Mouse (Mus musculus): Measurements from ENCODE around the gene Bag2. TPM values are rescaled to one million over a fixed set of nuclear protein-coding genes. Genes with fewer than 3 reads are reported as not detected.

Bag2 gene
- polyA plus RNA-seq, 1 experiment from 2014 or later = 16.3 TPM

GRCm38 (mm10) chr1:33765468-33766080, 8.0 kb upstream of the Bag2 start:
- 87% methylated on average over 11 of the region's 11 CpGs for WGBS
- no peak for ATAC-seq

DNA sequence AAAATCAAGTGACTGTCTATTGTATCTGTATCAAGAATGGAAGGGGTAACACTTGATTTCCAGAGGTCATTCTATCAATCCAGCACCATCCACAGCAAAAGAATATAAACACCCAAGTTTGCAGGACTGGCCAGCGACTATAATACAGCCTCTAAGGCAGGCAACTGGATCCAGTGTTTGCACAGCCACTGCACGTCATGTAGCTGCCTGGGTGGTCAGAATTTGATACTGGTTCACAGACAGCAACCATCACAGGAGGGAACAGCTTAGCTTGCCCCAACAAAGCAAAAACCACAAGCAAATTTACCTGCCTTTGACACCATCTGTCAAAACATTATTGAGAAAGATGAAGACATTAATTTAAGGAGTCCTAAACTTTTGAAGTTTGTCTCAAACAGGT, 6.2 kb upstream of the Bag2 start:
- Histone ChIP-seq H3K4me3 (ENCODE audit: low read depth, low read length) (no peak overlapping the region), H3K27ac (ENCODE audit: low read length) (no peak overlapping the region), H3K27me3 (replicated peaks; ENCODE audit: insufficient read depth, low read length) (no peaks in the 10 kb centered on the region), H3K4me1 (ENCODE audit: insufficient read depth, low read depth, low read length) (no peaks in the 10 kb centered on the region), H3K4me2 (replicated peaks; ENCODE audit: low read depth, low read length) (no peak overlapping the region), H3K9ac (replicated peaks; ENCODE audit: low read depth) (no peak overlapping the region), H3K9me3 (ENCODE audit: low read length) (no peaks in the 10 kb centered on the region), H3K36me3 (ENCODE audit: insufficient read depth, low read length) (no peaks in the 10 kb centered on the region; the same call in 1 of the 2 replicates)
- ATAC-seq (no peak), DNase-seq (ENCODE audit: low spot score) (no peak)
- 63% methylated on average over 2 of the region's 2 CpGs for WGBS
- TF ChIP-seq EP300 (IDR thresholded peaks at IDR 0.05) (no peak), CTCF (IDR thresholded peaks at IDR 0.05) (no peak)

More at GRCm38 (mm10) chr1:33765468-33766080, 8.0 kb upstream of the Bag2 start:
- no peak overlapping the region for H3K4me3 ChIP-seq (ENCODE audit: low read depth, low read length)
- no peak for DNase-seq (ENCODE audit: low spot score)
- no peaks in the 10 kb centered on the region for H3K9me3 ChIP-seq (ENCODE audit: low read length)
- no peak overlapping the region for H3K4me2 ChIP-seq (replicated peaks; ENCODE audit: low read depth, low read length)
- no peaks in the 10 kb centered on the region for H3K27me3 ChIP-seq (replicated peaks; ENCODE audit: insufficient read depth, low read length)
- no peak overlapping the region for H3K27ac ChIP-seq (ENCODE audit: low read length)
- H3K36me3 ChIP-seq (ENCODE audit: insufficient read depth, low read length) = peaks cover 4% of the 10 kb centered on the region; the same call in 1 of the 2 replicates
- no peak overlapping the region for H3K9ac ChIP-seq (replicated peaks; ENCODE audit: low read depth)
- TF ChIP-seq EP300 (IDR thresholded peaks at IDR 0.05) (no peak), CTCF (IDR thresholded peaks at IDR 0.05) (no peak)
- H3K4me1 ChIP-seq (ENCODE audit: insufficient read depth, low read depth, low read length) = no peaks in the 10 kb centered on the region

- no peak overlapping the region for H3K27ac ChIP-seq (ENCODE audit: low read length)
Measured at GRCm38 (mm10) chr1:33758488-33758887, 893 bp upstream of the Bag2 start.

DNA sequence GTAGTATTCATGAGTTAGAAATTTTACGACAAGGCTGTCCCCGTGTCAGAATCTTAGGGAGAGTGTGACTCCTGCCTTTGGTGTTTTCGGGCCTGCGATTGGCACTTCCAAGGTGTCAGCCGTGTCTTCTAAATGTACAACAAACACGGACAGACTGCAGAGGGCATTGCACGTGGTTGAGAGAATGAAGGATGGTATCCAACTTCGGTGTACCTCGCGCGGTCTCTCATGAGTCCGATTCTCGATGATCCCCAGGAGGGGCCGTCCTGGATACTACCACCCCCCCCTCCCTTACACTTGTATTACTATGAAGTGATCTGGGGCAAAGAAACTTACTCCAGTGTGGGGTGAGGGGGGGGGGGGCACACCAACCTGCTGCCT, 572 bp downstream of the Bag2 start:
- Histone ChIP-seq H3K9ac (replicated peaks; ENCODE audit: low read depth) (peak overlapping the region; percentile 68; the same call in 1 of the 2 replicates), H3K27me3 (replicated peaks; ENCODE audit: insufficient read depth, low read length) (no peaks in the 10 kb centered on the region), H3K4me2 (replicated peaks; ENCODE audit: low read depth, low read length) (peak overlapping the region; percentile 98), H3K4me1 (ENCODE audit: insufficient read depth, low read depth, low read length) (peaks cover 8% of the 10 kb centered on the region; the same call in 1 of the 2 replicates), H3K4me3 (ENCODE audit: low read depth, low read length) (peak overlapping the region; percentile 71), H3K9me3 (ENCODE audit: low read length) (no peaks in the 10 kb centered on the region), H3K36me3 (ENCODE audit: insufficient read depth, low read length) (no peaks in the 10 kb centered on the region), H3K27ac (ENCODE audit: low read length) (peak overlapping the region; percentile 49; the same call in 1 of the 2 replicates)
- TF ChIP-seq CTCF (IDR thresholded peaks at IDR 0.05) (no peak; the same call in 1 of the 2 replicates), EP300 (IDR thresholded peaks at IDR 0.05) (no peak)
- WGBS = 2% methylated on average over 14 of the region's 14 CpGs
- ATAC-seq (peak; percentile 15; the same call in 1 of the 2 replicates), DNase-seq (ENCODE audit: low spot score) (peak; percentile 8)

More at GRCm38 (mm10) chr1:33758488-33758887, 893 bp upstream of the Bag2 start:
- 48% methylated on average over 4 of the region's 4 CpGs for WGBS
- ATAC-seq = no peak
- no peaks in the 10 kb centered on the region for H3K9me3 ChIP-seq (ENCODE audit: low read length)
- no peaks in the 10 kb centered on the region for H3K27me3 ChIP-seq (replicated peaks; ENCODE audit: insufficient read depth, low read length)
- DNase-seq (ENCODE audit: low spot score) = peak; percentile 12
- no peak for TF ChIP-seq EP300 (IDR thresholded peaks at IDR 0.05)
- TF ChIP-seq CTCF (IDR thresholded peaks at IDR 0.05) = no peak
- H3K36me3 ChIP-seq (ENCODE audit: insufficient read depth, low read length) = no peaks in the 10 kb centered on the region; the same call in 1 of the 2 replicates
- H3K4me3 ChIP-seq (ENCODE audit: low read depth, low read length) = no peak overlapping the region
- no peak overlapping the region for H3K9ac ChIP-seq (replicated peaks; ENCODE audit: low read depth)
- H3K4me2 ChIP-seq (replicated peaks; ENCODE audit: low read depth, low read length) = no peak overlapping the region
- H3K4me1 ChIP-seq (ENCODE audit: insufficient read depth, low read depth, low read length) = peaks cover 8% of the 10 kb centered on the region; the same call in 1 of the 2 replicates

- WGBS = 21% methylated on average over 18 of the region's 18 CpGs
- Histone ChIP-seq H3K9me3 (ENCODE audit: low read length) (no peaks in the 10 kb centered on the region), H3K4me2 (replicated peaks; ENCODE audit: low read depth, low read length) (peak overlapping the region; percentile 98), H3K4me3 (ENCODE audit: low read depth, low read length) (peak overlapping the region; percentile 71; the same call in 1 of the 2 replicates), H3K27me3 (replicated peaks; ENCODE audit: insufficient read depth, low read length) (no peaks in the 10 kb centered on the region), H3K9ac (replicated peaks; ENCODE audit: low read depth) (no peak overlapping the region), H3K4me1 (ENCODE audit: insufficient read depth, low read depth, low read length) (peaks cover 8% of the 10 kb centered on the region; the same call in 1 of the 2 replicates), H3K27ac (ENCODE audit: low read length) (no peak overlapping the region), H3K36me3 (ENCODE audit: insufficient read depth, low read length) (no peaks in the 10 kb centered on the region)
- ATAC-seq = no peak
- no peak for TF ChIP-seq EP300 (IDR thresholded peaks at IDR 0.05)
- no peak for TF ChIP-seq CTCF (IDR thresholded peaks at IDR 0.05)
- peak; percentile 56 for DNase-seq (ENCODE audit: low spot score)
Measured at GRCm38 (mm10) chr1:33756258-33757032, 1.1 kb downstream of the Bag2 start.

DNA sequence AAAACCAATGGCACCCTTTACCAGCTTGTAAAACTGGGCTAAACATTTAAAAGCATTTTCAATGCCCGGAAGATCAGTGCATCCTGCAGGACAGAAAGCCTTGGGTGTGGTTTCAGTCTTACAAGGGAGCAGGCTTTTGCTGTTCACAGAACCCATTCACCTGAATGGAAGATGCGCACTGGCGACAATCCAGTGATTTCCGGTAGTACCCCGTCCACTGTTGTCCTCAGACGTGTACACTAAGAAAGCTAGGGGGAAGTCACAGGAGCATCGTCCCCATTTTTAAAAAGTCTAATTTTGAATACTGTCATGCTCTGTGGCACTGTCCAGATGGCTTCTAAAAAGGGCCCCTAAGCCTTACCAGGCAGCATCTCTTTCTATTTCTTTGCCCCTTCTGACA, 1.8 kb downstream of the Bag2 start:
- no peak for DNase-seq (ENCODE audit: low spot score)
- WGBS = 72% methylated on average over 7 of the region's 7 CpGs
- no peak overlapping the region for H3K9ac ChIP-seq (replicated peaks; ENCODE audit: low read depth)
- peak overlapping the region; percentile 98; the same call in 1 of the 2 replicates for H3K4me2 ChIP-seq (replicated peaks; ENCODE audit: low read depth, low read length)
- ATAC-seq = no peak
- no peak overlapping the region for H3K27ac ChIP-seq (ENCODE audit: low read length)
- H3K4me3 ChIP-seq (ENCODE audit: low read depth, low read length) = no peak overlapping the region
- TF ChIP-seq EP300 (IDR thresholded peaks at IDR 0.05) (no peak), CTCF (IDR thresholded peaks at IDR 0.05) (no peak)
- H3K27me3 ChIP-seq (replicated peaks; ENCODE audit: insufficient read depth, low read length) = no peaks in the 10 kb centered on the region
- H3K9me3 ChIP-seq (ENCODE audit: low read length) = no peaks in the 10 kb centered on the region
- H3K4me1 ChIP-seq (ENCODE audit: insufficient read depth, low read depth, low read length) = peaks cover 8% of the 10 kb centered on the region; the same call in 1 of the 2 replicates
- H3K36me3 ChIP-seq (ENCODE audit: insufficient read depth, low read length) = no peaks in the 10 kb centered on the region
